Mouse (Mus musculus) kidney, adult 2 months (tissue): ENCODE data around the gene L1td1.

Experiments used
- CTCF ChIP-seq: fragments of 200-500 bp; conservative IDR thresholded peaks from 2 replicates; pipeline ENCODE4 v1.5.1; 2011; ENCODE audit warnings: low read depth, mild to moderate bottlenecking, control low read depth, low read length, moderate library complexity, mixed read lengths; ENCODE audit not compliant: insufficient read depth, insufficient read length
- POLR2A ChIP-seq: fragments of 200-500 bp; IDR thresholded peaks from one replicate; pipeline ENCODE4 v1.6.1; 2011; ENCODE audit warnings: low read depth, low read length, control low read depth

- no peak for TF ChIP-seq CTCF
- no peak for TF ChIP-seq POLR2A
These were observed 8.6 kb upstream of the L1td1 start for GRCm38 (mm10) chr4:98717735-98718546.
